23 mouse cellular contexts compared by ENCODE assay signal in the genomic region with DNA sequence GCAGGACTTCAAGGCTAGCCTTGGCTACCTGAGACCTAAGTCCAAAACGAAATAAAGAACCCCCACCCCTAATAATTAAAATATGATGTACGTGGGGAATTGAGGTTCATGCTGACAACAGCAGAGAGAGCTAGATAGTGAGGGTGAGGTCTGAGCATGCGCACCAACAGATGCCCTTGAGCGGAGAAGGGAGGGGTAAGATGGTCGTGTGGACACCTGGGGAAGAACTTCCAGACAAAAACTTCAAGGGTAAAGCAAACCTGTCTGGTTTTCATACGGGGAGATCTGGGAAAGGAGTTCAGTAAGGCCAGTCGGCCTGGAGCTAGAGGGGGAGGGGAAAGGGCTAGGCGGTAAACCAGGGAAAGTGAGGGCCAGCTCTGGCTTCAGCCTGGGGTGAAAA.
"Had no signal": no experiment of that assay in that cellular context is flagged by ENCODE, and none has a peak within 500 bp of the region (broad histone marks: within the 10 kb centered on the region; RNA-seq: fewer than 3 reads in every experiment).

No protein-coding gene starts in this region.

- H3K4me1 ChIP-seq: heart, embryonic 12.5 days; hindbrain, embryonic 10.5 days; hindbrain, embryonic 12.5 days; intestine, embryonic 15.5 days; limb, embryonic 10.5 days; limb, embryonic 12.5 days; liver, embryonic 13.5 days; liver, embryonic 15.5 days had no signal

- H3K36me3 ChIP-seq: heart, embryonic 10.5 days; heart, embryonic 12.5 days; hindbrain, embryonic 10.5 days; hindbrain, embryonic 12.5 days; intestine, embryonic 15.5 days; limb, embryonic 10.5 days; limb, embryonic 12.5 days; liver, embryonic 13.5 days; liver, embryonic 15.5 days had no signal

- H3K27me3 ChIP-seq: heart, embryonic 12.5 days; hindbrain, embryonic 12.5 days; intestine, embryonic 15.5 days; limb, embryonic 12.5 days; liver, embryonic 13.5 days; liver, embryonic 15.5 days had no signal

- H3K4me3 ChIP-seq: heart, embryonic 10.5 days; heart, embryonic 12.5 days; hindbrain, embryonic 10.5 days; hindbrain, embryonic 12.5 days; intestine, embryonic 15.5 days; layer of hippocampus, adult 2 months; left cerebral cortex, adult 2 months; limb, embryonic 10.5 days; limb, embryonic 12.5 days; liver, embryonic 13.5 days; liver, embryonic 15.5 days had no signal

- DNase-seq: gastrocnemius, postnatal 14 days; gastrocnemius, postnatal 36 days; heart, adult 18-20 months; heart, postnatal 10 days; heart, postnatal 4 days; kidney, adult 18-20 months; kidney, adult 8-10 months; kidney, postnatal 10 days; kidney, postnatal 25 days; kidney, postnatal 4 days; liver; liver, embryonic 13.5 days had no signal

- H3K27ac ChIP-seq: heart, embryonic 10.5 days; hindbrain, embryonic 10.5 days; hindbrain, embryonic 12.5 days; hindbrain, embryonic 14.5 days; intestine, embryonic 15.5 days; layer of hippocampus, adult 2 months; left cerebral cortex, adult 2 months; limb, embryonic 10.5 days; limb, embryonic 12.5 days; liver, embryonic 13.5 days; liver, embryonic 15.5 days had no signal
